Mouse (Mus musculus) frontal cortex, postnatal 10 days (tissue): ENCODE measurements around the gene Slx1b.
A peak's percentile ranks its signal among the peaks of the same experiment; 100 is the strongest.
"Not testable (repeated sequence)": the region's sequence is repeated elsewhere in the genome, so short reads cannot be mapped to it uniquely, and the experiment has no call there.

ENCODE experiments used
- DNase-seq, 2 experiments: peaks; one replicate each; pipeline ENCODE4 v3.0.0; 2022; ENCODE audit warnings: low spot score in 2 of 2, mixed read lengths in 1 of 2

Gene Slx1b

DNA sequence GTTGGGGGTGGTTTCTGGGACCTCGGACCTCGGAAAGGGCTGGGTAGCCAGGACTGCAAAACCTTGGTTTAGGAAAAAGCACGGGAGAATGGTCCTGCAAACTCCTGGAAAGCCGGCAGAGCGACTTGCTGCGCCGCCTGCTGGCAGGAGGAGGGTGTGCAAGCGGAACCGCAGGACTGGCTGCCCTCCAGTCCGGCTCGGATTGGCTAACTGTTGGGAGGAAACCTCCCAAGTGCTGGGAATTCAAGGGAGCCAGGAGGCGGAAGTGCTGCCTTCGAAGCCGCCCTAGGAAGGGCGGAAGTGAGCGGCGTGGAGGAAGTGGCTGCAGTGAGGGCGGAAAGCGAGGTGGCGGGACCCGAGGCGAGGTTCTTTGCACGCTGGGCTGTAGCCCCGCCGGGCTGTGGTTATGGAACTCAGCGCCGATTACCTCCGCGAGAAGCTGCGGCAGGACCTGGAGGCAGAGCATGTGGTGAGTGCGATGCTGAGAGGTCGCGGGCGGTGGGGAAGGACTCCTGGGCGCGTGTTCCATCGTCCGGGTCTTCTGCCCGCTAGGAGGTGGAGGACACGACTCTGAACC, at the start of gene Slx1b:
Gene Slx1b, minus strand, starts transcription at position 154 of the 577 bp plus-strand sequence.
- DNase-seq, result peak; percentile 92 to 93

DNA sequence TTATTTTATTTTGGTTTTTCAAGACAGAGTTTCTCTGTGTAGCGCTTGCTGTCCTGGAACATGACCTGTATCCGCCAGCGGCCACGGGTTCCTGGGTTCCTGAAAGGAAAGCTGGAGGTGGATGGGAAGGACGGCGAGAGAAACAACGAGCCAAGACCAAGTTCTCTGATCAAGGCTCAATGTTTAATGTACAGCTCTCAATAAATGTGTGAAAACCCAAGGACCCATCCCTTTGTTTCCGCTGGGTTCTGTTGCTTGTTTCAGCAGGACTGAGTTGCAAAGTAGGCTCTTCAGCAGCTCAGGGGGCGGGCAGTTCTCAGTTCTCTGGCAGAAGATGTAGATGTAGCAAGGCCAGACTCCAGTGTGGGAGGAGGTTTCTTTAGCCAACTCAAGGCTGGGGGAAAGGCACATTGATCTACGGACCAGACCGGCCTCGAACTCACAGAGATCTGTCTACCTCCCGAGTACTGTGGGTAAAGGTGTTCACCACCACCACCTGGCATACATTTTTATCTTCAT, 46.4 kb upstream of the Slx1b start:
- DNase-seq, result no peak

DNA sequence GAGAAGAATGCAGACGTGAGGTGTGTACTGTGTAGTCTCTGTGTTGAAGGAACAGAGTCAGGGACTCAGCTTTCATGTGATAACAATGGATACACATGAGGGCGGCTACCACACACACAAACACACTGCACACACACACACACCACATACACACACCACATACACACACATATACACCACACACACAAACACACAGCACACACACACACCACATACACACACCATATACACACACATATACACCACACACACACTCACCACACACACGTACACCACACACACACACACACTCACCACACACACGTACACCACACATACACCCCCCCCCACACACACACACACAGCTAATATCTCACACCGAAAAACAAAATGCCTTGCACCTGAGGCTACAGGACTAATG, 45.9 kb upstream of the Slx1b start:
- no peak for DNase-seq

DNA sequence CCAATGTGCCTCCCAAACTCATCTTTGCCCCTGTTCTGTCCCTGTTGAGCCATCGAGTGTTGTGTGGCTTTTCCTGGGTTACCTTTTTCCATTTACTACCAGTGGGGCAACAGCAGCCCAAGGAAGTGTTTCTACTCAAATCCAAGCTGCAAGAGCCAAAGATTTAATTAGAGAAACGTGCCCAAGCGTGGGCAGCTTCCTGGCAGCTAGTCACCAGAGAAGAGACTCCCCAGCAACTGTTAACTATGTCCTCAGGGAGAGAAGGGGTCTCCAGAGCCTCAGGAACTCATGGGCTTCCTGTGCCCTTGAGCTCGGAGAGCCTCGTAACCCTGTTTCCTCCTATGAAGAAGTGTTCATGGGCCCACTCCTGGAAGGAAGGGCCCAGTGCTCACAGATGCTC, 45.4 kb upstream of the Slx1b start:
- no peak for DNase-seq

DNA sequence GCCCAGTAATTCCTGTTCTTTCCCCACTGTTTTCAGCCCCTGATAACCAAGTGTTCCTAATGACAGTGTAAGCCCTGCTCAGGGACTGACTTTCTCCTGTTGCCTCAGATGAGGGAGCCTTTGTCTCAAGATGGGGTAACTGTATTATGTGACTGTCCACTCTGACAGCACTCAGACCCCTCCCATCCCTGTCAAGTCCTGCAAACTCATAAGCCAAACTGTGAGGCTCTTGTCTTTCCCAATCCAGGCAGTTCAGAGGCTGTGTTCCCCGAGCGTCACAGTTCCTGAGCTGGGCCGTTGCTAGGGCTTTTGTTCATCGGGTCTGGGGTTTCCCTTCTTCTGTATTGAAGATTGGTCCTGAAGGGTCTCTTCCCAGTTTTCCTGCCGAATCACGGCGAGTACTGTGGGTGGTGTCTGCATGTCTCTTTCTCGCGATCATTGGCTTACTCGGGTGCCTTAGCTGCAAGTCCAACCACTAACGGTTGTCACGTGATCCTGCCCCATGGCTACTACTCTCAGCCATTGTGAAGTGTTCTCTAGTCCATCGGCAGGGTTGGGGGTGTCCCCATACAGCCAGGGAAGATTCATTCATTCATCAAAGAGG, 44.6 kb upstream of the Slx1b start:
- DNase-seq, result no peak

DNA sequence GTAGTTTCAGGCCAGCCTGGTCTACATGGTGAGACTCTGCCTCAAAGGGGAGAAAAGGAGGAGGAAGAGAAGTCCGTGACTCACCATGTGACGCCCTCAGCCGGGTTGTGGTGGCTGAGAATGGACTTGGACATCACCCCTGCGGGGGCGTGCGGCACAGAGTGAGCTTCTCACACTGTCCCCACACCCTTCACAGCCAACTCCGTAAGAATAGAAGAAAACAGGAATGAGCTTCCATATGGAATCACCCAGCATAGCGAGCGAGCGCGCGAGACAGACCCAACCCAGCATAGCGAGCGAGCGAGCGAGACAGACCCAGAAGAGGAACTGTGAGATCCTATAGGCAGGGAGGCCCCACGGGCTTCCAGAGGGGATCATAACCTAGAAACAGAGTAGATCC, 44.0 kb upstream of the Slx1b start:
- no peak for DNase-seq

DNA sequence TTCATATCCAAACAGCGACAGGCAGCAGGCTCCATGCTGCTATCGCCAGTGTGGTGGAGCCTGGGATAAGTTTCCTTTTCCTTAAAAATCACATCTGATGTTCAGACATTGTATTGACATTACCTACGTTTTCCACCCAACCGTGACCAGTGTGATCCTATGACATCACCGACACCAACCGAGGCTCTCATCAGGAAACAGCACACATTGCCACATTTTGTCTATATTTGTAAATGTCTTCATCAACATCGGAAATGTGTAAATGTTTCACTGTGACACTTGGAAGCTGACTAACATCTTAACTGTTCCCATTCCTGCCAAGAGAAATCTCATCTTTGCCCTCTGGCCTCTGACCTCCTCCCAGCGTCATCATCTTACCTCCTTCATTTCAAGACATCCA, 40.5 kb upstream of the Slx1b start:
- no peak for DNase-seq

DNA sequence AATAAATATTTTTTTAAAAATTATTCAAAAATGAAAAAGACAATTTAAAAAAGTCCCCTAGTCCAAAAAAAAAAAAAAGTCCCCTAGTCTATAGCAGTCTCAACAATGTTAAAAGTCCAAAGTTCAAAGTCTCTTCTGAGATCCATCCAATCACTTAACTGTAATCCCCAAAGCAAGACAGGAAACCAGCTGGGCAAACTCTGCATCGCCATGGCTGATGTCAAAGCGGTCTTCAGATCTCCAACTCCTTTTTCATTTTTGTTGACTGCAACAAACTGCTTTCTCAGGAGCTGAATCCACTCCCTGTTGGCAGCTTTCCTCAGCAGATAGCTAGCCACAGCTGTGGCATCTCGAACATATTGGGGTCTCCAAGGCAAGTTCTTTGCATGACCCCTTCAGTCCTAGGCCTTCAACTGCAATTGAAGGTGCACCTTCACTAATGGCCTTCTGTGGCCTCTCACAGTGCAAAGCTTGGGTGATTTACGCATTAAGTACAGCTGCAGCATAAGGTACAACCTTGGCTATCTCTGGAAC, 34.7 kb upstream of the Slx1b start:
- DNase-seq, result not testable (repeated sequence)

DNA sequence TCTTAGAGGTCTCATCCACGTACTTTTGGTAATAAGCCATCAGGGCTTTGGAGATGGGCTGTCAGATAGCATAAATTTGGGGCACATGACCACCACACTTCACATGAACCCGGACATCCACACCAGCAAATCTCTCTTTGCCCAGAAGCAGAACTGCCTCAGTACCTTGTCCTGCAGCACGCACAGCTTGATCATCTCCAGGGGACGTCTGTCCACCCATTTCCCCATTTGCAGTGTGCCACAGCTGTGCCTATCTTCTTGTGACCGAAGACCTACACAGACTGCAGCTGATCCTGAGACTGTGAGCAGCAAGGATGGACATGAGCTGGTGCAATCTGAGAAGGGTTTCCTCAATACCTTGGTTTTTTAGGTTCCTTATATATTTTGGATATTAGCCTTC, 30.1 kb upstream of the Slx1b start:
- no peak for DNase-seq

DNA sequence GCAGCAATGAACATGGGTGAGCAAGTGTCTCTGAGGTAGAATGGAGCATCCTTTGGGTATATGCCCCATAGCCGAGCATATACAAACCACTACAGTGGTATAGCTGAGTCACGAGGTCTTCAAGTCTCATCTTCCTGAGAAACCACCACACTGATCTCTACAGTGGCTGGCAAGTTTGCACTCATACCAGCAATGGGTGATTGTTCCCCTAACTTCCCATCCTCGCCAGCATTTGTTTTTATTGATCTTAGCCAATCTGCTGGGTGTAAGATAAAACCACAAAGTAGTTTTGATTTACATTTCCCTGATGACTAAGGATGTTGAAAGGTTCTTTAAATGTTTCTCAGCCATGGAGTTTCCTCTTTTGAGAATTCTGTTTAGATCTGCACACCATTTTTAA, 29.5 kb upstream of the Slx1b start:
- DNase-seq, result no peak

DNA sequence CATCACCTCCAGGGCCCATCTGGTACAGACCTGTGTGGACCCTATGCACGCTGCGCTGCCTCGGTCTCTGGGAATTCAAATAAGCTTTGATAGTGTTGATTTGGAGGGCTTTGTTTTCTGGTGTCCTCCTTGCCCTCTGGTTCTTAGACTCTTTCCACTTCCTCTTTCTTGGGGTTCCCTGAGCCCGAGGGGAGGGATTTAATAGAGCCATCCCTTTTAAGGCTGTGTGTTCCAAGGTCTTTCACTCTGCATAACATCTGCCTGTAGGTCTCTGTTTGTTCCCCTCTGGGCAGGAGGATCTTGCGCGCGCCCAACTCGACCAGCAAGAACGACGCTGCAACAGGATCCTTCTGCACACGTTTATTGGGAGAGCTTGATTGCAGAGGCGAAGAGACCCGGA, 26.1 kb upstream of the Slx1b start:
- no peak for DNase-seq

DNA sequence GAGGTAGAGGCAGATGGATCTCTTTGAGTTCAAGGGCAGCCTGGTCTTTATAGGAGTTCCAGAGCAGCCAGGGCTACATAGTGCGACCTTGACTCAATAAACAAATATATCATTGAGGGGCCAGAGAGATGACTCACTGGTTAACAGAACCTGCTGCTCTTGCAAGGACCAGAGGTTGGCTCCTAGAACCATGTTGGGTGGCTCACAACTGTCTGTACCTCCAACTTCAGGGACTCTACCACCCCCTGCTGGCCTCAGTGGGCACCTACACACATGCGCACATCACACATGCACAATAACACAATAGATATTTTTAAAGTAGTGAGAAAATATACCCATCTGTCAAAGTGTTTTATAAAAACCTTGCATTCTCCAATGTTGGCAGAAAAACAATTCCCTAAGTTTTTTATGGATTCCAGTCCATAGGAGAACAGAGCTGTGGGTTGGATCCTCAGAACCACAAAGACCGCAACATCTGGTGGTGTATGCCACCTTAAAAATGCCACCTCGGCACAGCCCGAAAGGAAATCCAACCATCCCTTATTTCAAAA, 23.3 kb upstream of the Slx1b start:
- no peak for DNase-seq

DNA sequence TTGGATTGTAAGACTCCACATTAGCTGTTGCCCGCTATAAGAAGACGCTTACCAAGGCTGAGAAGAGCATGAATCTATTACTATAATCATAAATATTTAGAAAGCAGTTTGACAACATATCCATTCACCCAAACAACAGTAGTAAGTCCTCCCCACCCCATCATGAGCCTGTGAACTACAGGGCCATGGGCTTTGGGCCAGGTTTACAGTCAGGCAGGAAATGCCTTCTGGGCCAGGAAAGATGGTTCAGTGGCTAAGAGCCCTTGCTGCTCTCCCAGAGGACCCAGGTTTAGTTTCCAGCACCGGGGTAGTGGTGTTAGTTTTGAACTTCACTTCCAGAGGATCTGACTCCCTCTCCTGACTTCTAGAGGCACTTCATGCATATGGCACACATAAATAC, 22.0 kb upstream of the Slx1b start:
- DNase-seq, result no peak

DNA sequence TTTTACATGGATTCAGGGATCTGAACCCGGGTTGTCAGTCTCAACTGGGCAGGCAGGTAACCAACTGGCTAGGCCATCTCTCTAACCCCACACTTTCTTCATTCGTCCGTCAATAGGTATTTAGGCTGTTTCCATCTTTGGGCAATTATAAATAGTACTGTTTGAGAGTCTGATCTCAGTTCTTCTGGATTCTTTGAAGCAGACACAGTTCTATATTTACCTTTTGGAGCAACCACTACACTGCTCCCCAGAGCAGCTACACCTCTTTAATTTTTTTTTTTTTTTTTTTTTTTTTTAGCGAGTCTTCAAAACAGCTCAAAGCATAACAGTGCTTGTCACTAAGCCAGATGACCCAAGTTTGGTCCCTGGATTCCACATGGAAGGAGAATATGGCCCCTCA, 20.1 kb upstream of the Slx1b start:
- no peak for DNase-seq

DNA sequence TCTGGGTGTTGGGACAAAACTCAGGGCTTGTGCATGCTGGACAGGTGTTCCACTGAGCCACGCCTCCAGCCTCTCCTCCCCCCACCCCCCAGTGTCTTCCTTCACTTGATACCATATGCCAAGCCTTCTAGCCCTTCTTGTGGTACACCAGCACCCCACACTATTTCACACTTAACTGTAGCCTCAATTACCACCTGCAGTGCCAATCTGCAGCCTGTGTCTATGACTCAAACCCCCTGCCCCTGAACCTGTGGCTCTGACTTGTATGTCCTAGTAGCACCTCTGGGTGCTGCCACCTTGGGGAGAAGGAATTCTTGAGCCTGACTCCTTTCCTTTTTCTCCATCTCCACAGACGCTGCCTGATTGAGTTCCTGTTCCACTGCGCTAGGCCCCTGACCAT, 16.3 kb upstream of the Slx1b start:
- DNase-seq, result no peak

DNA sequence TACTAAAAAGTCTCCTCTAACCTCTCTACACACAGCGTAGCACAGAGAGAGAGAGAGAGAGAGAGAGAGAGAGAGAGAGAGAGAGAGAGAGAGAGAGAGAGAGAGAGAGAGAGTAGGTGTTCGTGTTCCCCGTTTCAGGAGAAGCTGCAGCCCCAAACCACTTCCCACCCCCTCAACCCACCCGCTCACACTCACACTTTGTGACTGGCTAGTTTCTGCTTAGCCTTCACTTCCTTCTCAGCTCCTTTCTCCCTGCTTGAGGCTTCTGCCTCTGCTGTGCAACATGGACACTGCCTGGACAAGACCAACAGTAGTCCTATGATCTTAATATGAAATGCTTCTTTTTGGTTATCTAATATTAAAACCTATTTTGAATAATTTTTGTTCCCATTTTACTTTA, 14.7 kb upstream of the Slx1b start:
- no peak for DNase-seq

DNA sequence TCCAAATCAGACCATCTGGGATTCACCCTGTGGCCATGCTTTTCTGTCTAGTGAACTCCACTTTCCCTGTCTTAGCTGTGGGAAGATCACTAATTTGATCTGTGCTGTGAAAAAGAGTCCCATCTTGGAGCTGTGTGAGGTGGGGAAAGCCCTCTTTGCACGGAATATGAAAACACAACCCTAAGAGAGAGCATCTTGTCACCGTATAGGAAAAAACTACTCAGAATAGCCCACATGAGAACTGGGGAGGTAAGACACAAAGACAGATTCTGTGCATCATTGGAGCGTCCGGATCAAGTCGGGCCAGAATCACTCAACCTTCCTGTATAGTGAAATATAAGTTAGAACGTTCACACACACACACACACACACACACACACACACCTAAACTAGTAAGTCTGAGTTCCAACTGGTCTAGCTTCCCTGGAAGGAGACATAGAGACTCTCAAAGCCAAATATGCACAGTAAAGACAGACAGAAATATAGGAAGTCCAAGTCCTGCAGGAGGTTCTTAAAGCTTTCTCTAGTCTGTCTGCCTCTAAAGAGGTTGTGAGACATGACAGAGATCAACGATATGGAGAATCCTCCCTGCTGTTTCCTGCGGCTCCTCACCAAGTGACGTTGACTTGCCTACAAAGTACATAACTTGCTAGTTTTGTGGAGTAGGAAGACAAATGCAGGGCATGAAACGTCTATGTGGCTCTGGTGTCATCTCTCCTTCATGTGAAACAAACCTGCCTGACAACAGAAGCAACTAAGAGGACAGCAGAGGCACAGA, 12.8 kb upstream of the Slx1b start:
- no peak for DNase-seq

DNA sequence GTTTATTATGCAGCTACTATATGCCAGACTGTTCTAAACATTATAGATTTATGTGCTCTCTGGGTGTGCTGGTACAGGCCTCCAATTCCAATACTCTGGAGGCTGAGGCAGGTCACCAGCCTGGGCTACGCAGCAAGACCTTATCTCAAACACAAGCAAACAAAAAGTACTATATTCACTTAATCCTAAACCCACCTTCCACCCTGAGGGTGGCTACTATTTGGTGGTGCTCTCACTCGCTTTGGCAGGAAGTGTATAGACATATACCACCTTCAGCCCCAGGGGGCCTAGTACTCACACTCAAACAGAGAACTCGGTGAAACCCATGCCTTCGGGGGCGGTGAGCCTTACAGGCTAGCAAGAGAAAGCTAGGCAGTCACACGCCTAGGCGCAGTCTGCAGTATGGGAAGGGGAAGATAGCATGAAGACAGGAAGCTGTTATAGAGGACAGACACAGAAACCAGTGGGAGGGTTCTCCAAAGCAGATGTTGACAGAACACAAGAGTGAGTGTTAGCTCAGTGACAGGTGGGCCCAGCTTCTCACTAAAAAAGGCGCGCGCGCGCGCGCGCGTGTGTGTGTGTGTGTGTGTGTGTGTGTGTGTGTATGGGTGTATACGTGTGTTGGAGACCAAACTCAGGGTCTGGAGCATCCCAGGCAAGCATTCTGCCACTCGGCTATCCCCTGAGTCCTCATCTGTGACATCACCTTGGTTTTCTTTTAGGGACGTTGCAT, 12.0 kb upstream of the Slx1b start, which contains the start of gene Coro1a:
Gene Coro1a, minus strand, starts transcription at position 346 of the 733 bp plus-strand sequence.
- no peak for DNase-seq

DNA sequence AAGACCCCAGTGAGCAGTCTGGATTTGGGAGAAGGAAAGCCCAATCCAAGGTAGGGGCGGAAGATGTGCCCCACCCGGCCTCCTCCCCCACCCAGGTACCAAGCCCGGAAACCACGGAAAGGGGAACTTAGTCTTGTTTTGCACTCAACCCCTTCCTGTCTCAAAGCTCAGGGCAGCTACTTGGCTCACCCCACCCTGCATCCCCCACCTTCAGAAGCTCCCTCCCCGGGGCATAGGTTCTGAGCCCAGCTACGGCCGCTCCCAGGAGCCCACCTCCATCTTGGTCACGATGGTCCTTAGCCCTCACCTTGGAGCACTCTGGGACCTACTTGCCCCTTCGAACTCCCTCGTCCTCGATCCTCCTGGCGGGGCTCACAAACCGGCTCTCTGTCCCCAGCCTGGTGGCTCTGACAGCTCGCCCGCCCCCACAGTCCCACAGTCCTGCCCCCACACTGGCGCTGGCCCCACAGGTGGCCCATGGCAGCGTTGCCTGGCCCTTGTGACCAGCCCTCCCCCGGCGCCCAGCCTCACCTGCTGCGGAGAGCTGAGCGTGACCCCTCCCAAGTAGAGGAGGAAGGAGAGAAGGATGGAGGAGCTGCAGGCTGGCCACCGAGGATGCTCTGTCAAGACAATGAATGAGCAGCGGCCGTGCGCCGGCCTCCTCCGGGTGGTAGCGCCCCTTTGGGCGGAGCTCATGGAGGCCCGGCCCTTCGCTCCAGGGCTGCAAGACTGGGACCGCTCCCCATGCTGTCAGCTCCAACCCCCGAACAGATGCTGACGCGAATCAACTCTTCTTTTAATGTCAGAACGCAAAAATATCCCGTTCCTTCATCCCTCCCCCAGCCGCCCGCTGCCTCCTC, 8.8 kb upstream of the Slx1b start:
- DNase-seq, result peak; percentile 88 to 89

DNA sequence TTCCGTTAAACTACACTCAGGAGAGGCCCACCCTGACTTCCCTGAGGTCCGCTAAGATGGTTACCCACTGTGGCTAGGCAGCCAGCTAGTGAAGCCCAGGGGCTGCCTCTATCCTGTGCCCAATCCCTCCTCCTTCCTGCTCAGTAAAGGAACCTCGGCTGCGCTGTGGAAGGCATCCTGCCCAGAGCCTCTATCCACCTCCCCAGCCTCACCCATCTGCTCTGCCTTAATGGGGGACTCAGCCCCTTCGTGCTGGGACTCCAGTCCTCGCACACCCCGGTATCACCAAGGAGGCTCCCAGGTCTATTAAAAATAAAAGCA, 8.1 kb upstream of the Slx1b start:
- DNase-seq, result no peak
